Mouse (Mus musculus) kidney, adult 2 months (tissue): ENCODE data around the gene Iqschfp. TPM values are rescaled to one million over a fixed set of nuclear protein-coding genes. Genes with fewer than 3 reads are reported as not detected.

Experiments used
- DNase-seq: peaks from one replicate; pipeline ENCODE4 v3.0.0; 2021
- H3K27ac ChIP-seq: fragments of 200-500 bp; 2 replicates; pipeline ENCODE4 v1.5.1; 2012; ENCODE audit warnings: low read depth, low read length, control low read depth, inconsistent platforms; ENCODE audit not compliant: insufficient read depth
- H3K27me3 ChIP-seq: fragments of 200-500 bp; replicated peaks from 2 replicates; pipeline ENCODE4 v1.6.1; 2012; ENCODE audit warnings: mild to moderate bottlenecking, moderate library complexity, low read length, inconsistent platforms; ENCODE audit not compliant: control insufficient read depth, insufficient read depth
- H3K36me3 ChIP-seq: fragments of 200-500 bp; 2 replicates; pipeline ENCODE4 v1.6.1; 2012; ENCODE audit warnings: mild to moderate bottlenecking, moderate library complexity, low read length, inconsistent platforms; ENCODE audit not compliant: control insufficient read depth, insufficient read depth
- H3K4me1 ChIP-seq: fragments of 200-500 bp; 2 replicates; pipeline ENCODE4 v1.6.1; 2011; ENCODE audit warnings: low read length; ENCODE audit not compliant: control insufficient read depth, insufficient read depth
- H3K4me3 ChIP-seq: fragments of 200-500 bp; 2 replicates; pipeline ENCODE4 v1.5.1; 2011; ENCODE audit warnings: mild to moderate bottlenecking, low read depth, low read length, control low read depth; ENCODE audit not compliant: insufficient read depth
- CTCF ChIP-seq: fragments of 200-500 bp; conservative IDR thresholded peaks from 2 replicates; pipeline ENCODE4 v1.5.1; 2011; ENCODE audit warnings: low read depth, mild to moderate bottlenecking, control low read depth, low read length, moderate library complexity, mixed read lengths; ENCODE audit not compliant: insufficient read depth, insufficient read length
- POLR2A ChIP-seq: fragments of 200-500 bp; IDR thresholded peaks from one replicate; pipeline ENCODE4 v1.6.1; 2011; ENCODE audit warnings: low read depth, low read length, control low read depth
- WGBS: fragments of 180-500 bp; shearing (Covaris S2); methylation state at CpG from one replicate; pipeline ENCODE4 v1.1.7; 2018; 5-methylcytosine and 5-hydroxymethylcytosine counted together
- polyA plus RNA-seq: library from polyadenylated mRNA; depleted of rRNA; stranded (reverse); fragments of >200 nt; gene quantifications from 2 replicates; pipeline ENCODE4 v1.2.3, GENCODE M21; 2012

The Iqschfp gene
- polyA plus RNA-seq, 1 experiment = not detected

GRCm38 (mm10) chr3:68536071-68536470 is 644.0 kb downstream of the Iqschfp start:
- H3K27ac ChIP-seq = peak overlapping the region; percentile 27; the same call in 1 of the 2 replicates
- TF ChIP-seq POLR2A (no peak), CTCF (no peak)

GRCm38 (mm10) chr3:68541688-68542087 is 649.7 kb downstream of the Iqschfp start:
- no peak for TF ChIP-seq POLR2A
- TF ChIP-seq CTCF = no peak
- H3K4me3 ChIP-seq = no peak overlapping the region
- DNase-seq = no peak
- no peak overlapping the region for H3K27ac ChIP-seq
- H3K4me1 ChIP-seq = peaks cover 8% of the 10 kb centered on the region; the same call in 1 of the 2 replicates
- no peaks in the 10 kb centered on the region for H3K36me3 ChIP-seq
- no peaks in the 10 kb centered on the region for H3K27me3 ChIP-seq
- WGBS = 91% methylated on average over 8 of the region's 8 CpGs

More at GRCm38 (mm10) chr3:68536071-68536470, 644.0 kb downstream of the Iqschfp start:
- H3K4me1 ChIP-seq = peaks cover 15% of the 10 kb centered on the region; the same call in 1 of the 2 replicates
- DNase-seq = no peak
- H3K27me3 ChIP-seq = no peaks in the 10 kb centered on the region
- 35% methylated on average over 3 of the region's 3 CpGs for WGBS
- H3K4me3 ChIP-seq = no peak overlapping the region
- H3K36me3 ChIP-seq = no peaks in the 10 kb centered on the region

- 3% methylated on average over 7 of the region's 7 CpGs for WGBS
- TF ChIP-seq POLR2A (no peak), CTCF (peak; percentile 66)
- Histone ChIP-seq H3K27ac (no peak overlapping the region), H3K4me3 (peak overlapping the region; percentile 49), H3K4me1 (peaks cover 8% of the 10 kb centered on the region; the same call in 1 of the 2 replicates), H3K36me3 (no peaks in the 10 kb centered on the region), H3K27me3 (no peaks in the 10 kb centered on the region)
- DNase-seq = peak; percentile 86
These were observed 651.0 kb downstream of the Iqschfp start for GRCm38 (mm10) chr3:68542944-68543501.

- DNase-seq = no peak
- no peaks in the 10 kb centered on the region for H3K36me3 ChIP-seq
- peaks cover 8% of the 10 kb centered on the region; the same call in 1 of the 2 replicates for H3K4me1 ChIP-seq
- no peak overlapping the region for H3K27ac ChIP-seq
- no peaks in the 10 kb centered on the region for H3K27me3 ChIP-seq
- H3K4me3 ChIP-seq = no peak overlapping the region
- WGBS = 55% methylated on average over 7 of the region's 7 CpGs
- TF ChIP-seq CTCF (no peak), POLR2A (no peak)
These were observed 652.8 kb downstream of the Iqschfp start for GRCm38 (mm10) chr3:68544811-68545210.

GRCm38 (mm10) chr3:68545898-68546297 is 653.9 kb downstream of the Iqschfp start:
- H3K27ac ChIP-seq = no peak overlapping the region
- peaks cover 12% of the 10 kb centered on the region; the same call in 1 of the 2 replicates for H3K4me1 ChIP-seq
- no peak for DNase-seq
- TF ChIP-seq CTCF = no peak
- TF ChIP-seq POLR2A = no peak
- no peak overlapping the region for H3K4me3 ChIP-seq
- no peaks in the 10 kb centered on the region for H3K36me3 ChIP-seq
- no peaks in the 10 kb centered on the region for H3K27me3 ChIP-seq
- 71% methylated on average over 6 of the region's 6 CpGs for WGBS

- 49% methylated on average over 4 of the region's 4 CpGs for WGBS
- no peak for TF ChIP-seq POLR2A
- no peak for TF ChIP-seq CTCF
- no peak for DNase-seq
- H3K4me1 ChIP-seq = peaks cover 6% of the 10 kb centered on the region; the same call in 1 of the 2 replicates
- H3K27ac ChIP-seq = no peak overlapping the region
- no peaks in the 10 kb centered on the region for H3K27me3 ChIP-seq
- H3K4me3 ChIP-seq = no peak overlapping the region
- H3K36me3 ChIP-seq = no peaks in the 10 kb centered on the region
These were observed 663.1 kb downstream of the Iqschfp start for GRCm38 (mm10) chr3:68555087-68555662.

GRCm38 (mm10) chr3:68556891-68557290 is 664.9 kb downstream of the Iqschfp start:
- no peaks in the 10 kb centered on the region for H3K27me3 ChIP-seq
- H3K4me1 ChIP-seq = peaks cover 5% of the 10 kb centered on the region; the same call in 1 of the 2 replicates
- WGBS = 89% methylated on average over 9 of the region's 9 CpGs
- H3K27ac ChIP-seq = no peak overlapping the region
- H3K36me3 ChIP-seq = no peaks in the 10 kb centered on the region
- no peak for DNase-seq
- no peak overlapping the region for H3K4me3 ChIP-seq
- no peak for TF ChIP-seq POLR2A
- TF ChIP-seq CTCF = no peak
